Mouse (Mus musculus): Measurements from ENCODE around the gene Gm21973.

- TF ChIP-seq CTCF (IDR thresholded peaks at IDR 0.05; ENCODE audit: borderline replicate concordance, insufficient read depth, low read depth, low read length) (no peak), POLR2A (IDR thresholded peaks at IDR 0.05; ENCODE audit: borderline replicate concordance, insufficient read depth, low read length) (no peak)
Observed at GRCm38 (mm10) chr15:10330626-10331025, 5.4 kb downstream of the Gm21973 start.

Measured in cerebellum, adult 2 months (tissue).